ENCODE assay signal across 18 mouse cellular contexts in genomic region chr8:95076151-95076550, GRCm38 (mm10). TPM values are rescaled to one million over a fixed set of nuclear protein-coding genes. Genes with fewer than 3 reads are reported as not detected.
"Had no signal": no experiment of that assay in that cellular context is flagged by ENCODE, and none has a peak within 500 bp of the region (broad histone marks: within the 10 kb centered on the region; RNA-seq: fewer than 3 reads in every experiment).

No protein-coding gene starts in this region.

- H3K27ac ChIP-seq: left cerebral cortex, adult 2 months; limb, embryonic 10.5 days; liver, embryonic 12.5 days; macrophage; midbrain, embryonic 15.5 days; neural tube, embryonic 12.5 days; stomach, embryonic 15.5 days had no signal

- H3K4me3 ChIP-seq: left cerebral cortex, adult 2 months; limb, embryonic 10.5 days; liver, embryonic 12.5 days; megakaryocyte, embryonic 14.5 days; midbrain, embryonic 15.5 days; neural tube, embryonic 12.5 days; stomach, embryonic 15.5 days had no signal

- DNase-seq: kidney, postnatal 25 days; lung, embryonic 14.5 days; lung, postnatal 10 days; retina, postnatal 1 day; right cerebral cortex, postnatal 14 days; thymus, adult 2 months; thymus, postnatal 25 days had no signal

- H3K9ac ChIP-seq: liver, embryonic 12.5 days; lung, embryonic 14.5 days; midbrain, embryonic 15.5 days; neural tube, embryonic 12.5 days; stomach, embryonic 15.5 days had no signal

- H3K9me3 ChIP-seq: limb, embryonic 10.5 days; liver, embryonic 12.5 days; megakaryocyte, embryonic 14.5 days; midbrain, embryonic 15.5 days; neural tube, embryonic 12.5 days; stomach, embryonic 15.5 days had no signal

- ATAC-seq: liver, embryonic 12.5 days; midbrain, embryonic 15.5 days had no signal

- H3K4me2 ChIP-seq: liver, embryonic 12.5 days; lung, embryonic 14.5 days; midbrain, embryonic 11.5 days; midbrain, embryonic 15.5 days; neural tube, embryonic 12.5 days; stomach, embryonic 15.5 days had no signal

- H3K36me3 ChIP-seq: limb, embryonic 10.5 days; liver, embryonic 12.5 days; midbrain, embryonic 15.5 days; neural tube, embryonic 12.5 days; stomach, embryonic 15.5 days had no signal

- H3K4me1 ChIP-seq: neural tube, embryonic 12.5 days had no signal

- H3K27me3 ChIP-seq: liver, embryonic 12.5 days; midbrain, embryonic 15.5 days; neural tube, embryonic 12.5 days; stomach, embryonic 15.5 days had no signal

RNA-seq across cellular contexts. Expression of gene Drc7, which starts 21.2 kb away (rescaled TPM):
- total RNA-seq: monocyte, adult 5-6 weeks had no signal
- polyA plus RNA-seq: lung, embryonic 14.5 days; macrophage; urinary bladder, adult 2 months had no signal
